Mouse (Mus musculus): ENCODE measurements around the gene Hdhd3.

GRCm38 (mm10) chr4:62526256-62526655 is 23.0 kb upstream of the Hdhd3 start:
- no peak for TF ChIP-seq POLR2A (IDR thresholded peaks at IDR 0.05; ENCODE audit: insufficient read depth, low read depth, low read length)
- no peak for TF ChIP-seq CTCF (IDR thresholded peaks at IDR 0.05)

Data from heart, adult 2 months (tissue).